ENCODE assay signal across 8 mouse cellular contexts in genomic region chr5:134668495-134668894, GRCm38 (mm10). TPM values are rescaled to one million over a fixed set of nuclear protein-coding genes. Genes with fewer than 3 reads are reported as not detected.
A peak's percentile ranks its signal among the peaks of the same experiment; 100 is the strongest.
DNase-seq lines count a peak whose midpoint lies in the region; ATAC-seq lines count a peak whose summit lies in the region.

No protein-coding gene starts in this region.

- H3K27ac ChIP-seq in heart, embryonic 11.5 days (ENCODE audit: low read depth, low read length): no peak overlapping the region
- H3K27ac ChIP-seq in heart, embryonic 12.5 days (ENCODE audit: poor library complexity, severe bottlenecking): no peak overlapping the region
- no peak overlapping the region for H3K27ac ChIP-seq in intestine, embryonic 14.5 days (ENCODE audit: low read depth)

- H3K4me2 ChIP-seq in heart, embryonic 11.5 days: no peak overlapping the region
- H3K4me2 ChIP-seq in heart, embryonic 12.5 days: no peak overlapping the region
- H3K4me2 ChIP-seq in intestine, embryonic 14.5 days (ENCODE audit: low read length): no peak overlapping the region

- peaks cover 10% of the 10 kb centered on the region for H3K36me3 ChIP-seq in heart, embryonic 11.5 days (ENCODE audit: control insufficient read depth, insufficient read depth, low read length)
- peaks cover 77% of the 10 kb centered on the region for H3K36me3 ChIP-seq in heart, embryonic 12.5 days
- H3K36me3 ChIP-seq in intestine, embryonic 14.5 days (ENCODE audit: control insufficient read depth, insufficient read depth, low read length): peaks cover 38% of the 10 kb centered on the region

- ATAC-seq in heart, embryonic 11.5 days (replicated peaks; ENCODE audit: insufficient number of reproducible peaks, low FRiP score, low TSS enrichment): 0 out of 2 replicates have a peak, but pooled peaks have one; percentile 24
- ATAC-seq in heart, embryonic 12.5 days (ENCODE audit: insufficient number of reproducible peaks, low FRiP score): no peak; the same call in 1 of the 2 replicates
- ATAC-seq in intestine, embryonic 14.5 days (replicated peaks; ENCODE audit: low FRiP score, low TSS enrichment, low read depth): 0 out of 2 replicates have a peak, but pooled peaks have one; percentile 25

- H3K27me3 ChIP-seq in heart, embryonic 11.5 days (ENCODE audit: control insufficient read depth, insufficient read depth, low read length): no peaks in the 10 kb centered on the region
- no peaks in the 10 kb centered on the region for H3K27me3 ChIP-seq in heart, embryonic 12.5 days (replicated peaks)
- H3K27me3 ChIP-seq in intestine, embryonic 14.5 days (replicated peaks; ENCODE audit: control insufficient read depth, insufficient read depth, low read length): no peaks in the 10 kb centered on the region

- WGBS in heart, embryonic 11.5 days (ENCODE audit: insufficient replicate concordance): 34% methylated on average over 8 of the region's 8 CpGs
- WGBS in heart, embryonic 12.5 days: 44% methylated on average over 8 of the region's 8 CpGs
- 40% methylated on average over 8 of the region's 8 CpGs for WGBS in intestine, embryonic 14.5 days

- no peak overlapping the region for H3K9ac ChIP-seq in heart, embryonic 11.5 days (ENCODE audit: low read depth, low read length)
- no peak overlapping the region for H3K9ac ChIP-seq in heart, embryonic 12.5 days
- no peak overlapping the region for H3K9ac ChIP-seq in intestine, embryonic 14.5 days (ENCODE audit: low read length)

- no peaks in the 10 kb centered on the region for H3K9me3 ChIP-seq in heart, embryonic 11.5 days (replicated peaks; ENCODE audit: control insufficient read depth, low read length)
- H3K9me3 ChIP-seq in heart, embryonic 12.5 days (replicated peaks): no peaks in the 10 kb centered on the region
- no peaks in the 10 kb centered on the region for H3K9me3 ChIP-seq in intestine, embryonic 14.5 days (ENCODE audit: control insufficient read depth, low read length)

- H3K4me3 ChIP-seq in heart, embryonic 11.5 days (ENCODE audit: low read depth, low read length): no peak overlapping the region
- H3K4me3 ChIP-seq in heart, embryonic 12.5 days: no peak overlapping the region
- H3K4me3 ChIP-seq in intestine, embryonic 14.5 days (ENCODE audit: low read depth, low read length): no peak overlapping the region

- H3K4me1 ChIP-seq in heart, embryonic 11.5 days (ENCODE audit: control insufficient read depth, insufficient read depth, low read length): no peaks in the 10 kb centered on the region
- no peaks in the 10 kb centered on the region for H3K4me1 ChIP-seq in heart, embryonic 12.5 days (replicated peaks)
- no peaks in the 10 kb centered on the region for H3K4me1 ChIP-seq in intestine, embryonic 14.5 days (replicated peaks; ENCODE audit: control insufficient read depth, insufficient read depth, low read length)

- DNase-seq in 3134 (ENCODE audit: extremely low read depth, insufficient read length, low spot score): peak; percentile 55
- peak; percentile 94 for DNase-seq in R1 (ENCODE audit: low read depth, low spot score)
- no peak for DNase-seq in intestine, embryonic 14.5 days (ENCODE audit: low spot score)
- peak; percentile 69 for DNase-seq in lung, postnatal 36 days
- DNase-seq in thymus, postnatal 4 days: no peak
- DNase-seq in spleen, adult 12 weeks (ENCODE audit: low spot score): no peak

RNA-seq across cellular contexts. Expression of gene Limk1, which starts 19.9 kb away (rescaled TPM):
- 2.6 and 3.3 TPM in 2 replicates for polyA plus RNA-seq in heart, embryonic 11.5 days (2014; fragmentation: Nextera tagmentation; extraction: Ambion mirVana)
- polyA plus RNA-seq in heart, embryonic 12.5 days (2016; fragmentation: Nextera tagmentation; extraction: Ambion mirVana): 3.4 and 4.4 TPM in 2 replicates
- polyA plus RNA-seq in intestine, embryonic 14.5 days (2014; fragmentation: Nextera tagmentation; extraction: Ambion mirVana): 4.7 and 5.3 TPM in 2 replicates

RNA-seq across cellular contexts. Expression of gene Eif4h, which starts 29.2 kb away (rescaled TPM):
- 344 and 355 TPM in 2 replicates for polyA plus RNA-seq in heart, embryonic 11.5 days (2014; fragmentation: Nextera tagmentation; extraction: Ambion mirVana)
- polyA plus RNA-seq in heart, embryonic 12.5 days (2016; fragmentation: Nextera tagmentation; extraction: Ambion mirVana): 341 and 342 TPM in 2 replicates
- polyA plus RNA-seq in intestine, embryonic 14.5 days (2014; fragmentation: Nextera tagmentation; extraction: Ambion mirVana): 437 and 474 TPM in 2 replicates

RNA-seq across cellular contexts. Expression of gene Lat2, which starts 53.7 kb away (rescaled TPM):
- polyA plus RNA-seq in heart, embryonic 11.5 days (2014; fragmentation: Nextera tagmentation; extraction: Ambion mirVana): 1.9 and 3.5 TPM in 2 replicates
- polyA plus RNA-seq in heart, embryonic 12.5 days (2016; fragmentation: Nextera tagmentation; extraction: Ambion mirVana): 2.4 and 2.8 TPM in 2 replicates
- 1.9 and 2.3 TPM in 2 replicates for polyA plus RNA-seq in intestine, embryonic 14.5 days (2014; fragmentation: Nextera tagmentation; extraction: Ambion mirVana)

Comparison
In these comparisons a context has a peak if more than half of its experiments do, and no peak if none do; other contexts are left out.
1. DNase-seq: peak in 3134 (single experiment), R1 (single experiment) and lung, postnatal 36 days (single experiment); none in intestine, embryonic 14.5 days (single experiment), thymus, postnatal 4 days (single experiment) and spleen, adult 12 weeks (single experiment).